Mouse (Mus musculus) 416B (cell line): ENCODE data around the gene Ints13.

Experiments used
- DNase-seq: peaks from one replicate; pipeline ENCODE4 v3.0.0; 2011; ENCODE audit warnings: low read depth

Ints13 gene

GRCm38 (mm10) chr6:146538661-146539060 is 39.0 kb downstream of the Ints13 start:
- DNase-seq = no peak

- no peak for DNase-seq
Observed at GRCm38 (mm10) chr6:146538071-146538470, 39.6 kb downstream of the Ints13 start.

GRCm38 (mm10) chr6:146537111-146537510 is 40.5 kb downstream of the Ints13 start:
- no peak for DNase-seq

- no peak for DNase-seq
Observed at GRCm38 (mm10) chr6:146535501-146535900, 42.1 kb downstream of the Ints13 start.

- peak; percentile 56 for DNase-seq
Observed at GRCm38 (mm10) chr6:146533146-146533545, 44.5 kb downstream of the Ints13 start.

- peak; percentile 51 for DNase-seq
Observed at GRCm38 (mm10) chr6:146530769-146531168, 46.9 kb downstream of the Ints13 start.

- no peak for DNase-seq
Observed at GRCm38 (mm10) chr6:146530363-146530762, 47.3 kb downstream of the Ints13 start.

GRCm38 (mm10) chr6:146527537-146527936 is 50.1 kb downstream of the Ints13 start:
- DNase-seq = no peak

- DNase-seq = peak; percentile 32
Observed at GRCm38 (mm10) chr6:146525500-146525899, 52.1 kb downstream of the Ints13 start.

GRCm38 (mm10) chr6:146521456-146522245 is 56.0 kb downstream of the Ints13 start:
- DNase-seq = peak; percentile 98

- DNase-seq = peak; percentile 31
Observed at GRCm38 (mm10) chr6:146519019-146519418, 58.6 kb downstream of the Ints13 start.

GRCm38 (mm10) chr6:146515936-146516335 is 61.7 kb downstream of the Ints13 start:
- peak; percentile 83 for DNase-seq

GRCm38 (mm10) chr6:146514531-146514948 is 63.1 kb downstream of the Ints13 start:
- DNase-seq = peak; percentile 75

- DNase-seq = no peak
Observed at GRCm38 (mm10) chr6:146513899-146514298, 63.7 kb downstream of the Ints13 start.

GRCm38 (mm10) chr6:146513384-146513783 is 64.3 kb downstream of the Ints13 start:
- DNase-seq = no peak

GRCm38 (mm10) chr6:146511511-146511910 is 66.1 kb downstream of the Ints13 start:
- DNase-seq = no peak

- no peak for DNase-seq
Observed at GRCm38 (mm10) chr6:146509891-146510290, 67.7 kb downstream of the Ints13 start.

- no peak for DNase-seq
Observed at GRCm38 (mm10) chr6:146504459-146504858, 73.2 kb downstream of the Ints13 start.

GRCm38 (mm10) chr6:146502856-146503255 is 74.8 kb downstream of the Ints13 start:
- no peak for DNase-seq

- peak; percentile 92 for DNase-seq
Observed at GRCm38 (mm10) chr6:146501866-146502804, 75.5 kb downstream of the Ints13 start, which contains the start of gene Itpr2. Itpr2 (minus strand) TSS chr6:146502223.

- DNase-seq = peak; percentile 84
Observed at GRCm38 (mm10) chr6:146501316-146501865, 76.2 kb downstream of the Ints13 start.

GRCm38 (mm10) chr6:146500771-146501170 is 76.9 kb downstream of the Ints13 start:
- no peak for DNase-seq
